Mouse (Mus musculus) thymus, adult 2 months (tissue): ENCODE data around the gene Phlpp1. TPM values are rescaled to one million over a fixed set of nuclear protein-coding genes. Genes with fewer than 3 reads are reported as not detected.

Source experiments
- DNase-seq: peaks from one replicate; pipeline ENCODE4 v3.0.0; 2021
- H3K27ac ChIP-seq: fragments of 200-500 bp; 2 replicates; pipeline ENCODE4 v1.5.1; 2012; ENCODE audit warnings: low read length, control low read depth; ENCODE audit not compliant: control insufficient read depth, insufficient read depth
- H3K27me3 ChIP-seq: fragments of 200-500 bp; 2 replicates; pipeline ENCODE4 v1.6.1; 2012; ENCODE audit warnings: mild to moderate bottlenecking, low read length, moderate library complexity, mixed read lengths; ENCODE audit not compliant: control insufficient read depth, insufficient read depth
- H3K36me3 ChIP-seq: fragments of 200-500 bp; 2 replicates; pipeline ENCODE4 v1.6.1; 2012; ENCODE audit warnings: mild to moderate bottlenecking, low read length, moderate library complexity; ENCODE audit not compliant: control insufficient read depth, insufficient read depth
- H3K4me1 ChIP-seq: fragments of 200-500 bp; replicated peaks from 2 replicates; pipeline ENCODE4 v1.6.1; 2012; ENCODE audit warnings: low read length; ENCODE audit not compliant: control insufficient read depth, insufficient read depth
- H3K4me3 ChIP-seq: fragments of 200-500 bp; 2 replicates; pipeline ENCODE4 v1.5.1; 2012; ENCODE audit warnings: mild to moderate bottlenecking, low read length, control low read depth, moderate library complexity; ENCODE audit not compliant: control insufficient read depth, insufficient read depth
- CTCF ChIP-seq: fragments of 200-500 bp; IDR thresholded peaks from 2 replicates; pipeline ENCODE4 v1.5.1; 2012; ENCODE audit warnings: mild to moderate bottlenecking, control low read depth, low read length, moderate library complexity, borderline replicate concordance; ENCODE audit not compliant: control insufficient read depth, poor library complexity, insufficient read depth; ENCODE audit errors: extremely low read depth
- POLR2A ChIP-seq: fragments of 200-500 bp; IDR thresholded peaks from 2 replicates; pipeline ENCODE4 v1.6.1; 2012; ENCODE audit warnings: mild to moderate bottlenecking, low read length, control low read depth, moderate library complexity; ENCODE audit not compliant: control insufficient read depth, poor library complexity, insufficient read depth; ENCODE audit errors: extremely low read depth
- WGBS: fragments of 180-500 bp; shearing (Covaris S2); methylation state at CpG from one replicate; pipeline ENCODE4 v1.1.7; 2018; 5-methylcytosine and 5-hydroxymethylcytosine counted together
- polyA plus RNA-seq: library from polyadenylated mRNA; depleted of rRNA; stranded (reverse); fragments of >200 nt; gene quantifications from 2 replicates; pipeline ENCODE4 v1.2.3, GENCODE M21; 2012

The Phlpp1 gene
- polyA plus RNA-seq, 1 experiment, result 7.0 TPM

DNA sequence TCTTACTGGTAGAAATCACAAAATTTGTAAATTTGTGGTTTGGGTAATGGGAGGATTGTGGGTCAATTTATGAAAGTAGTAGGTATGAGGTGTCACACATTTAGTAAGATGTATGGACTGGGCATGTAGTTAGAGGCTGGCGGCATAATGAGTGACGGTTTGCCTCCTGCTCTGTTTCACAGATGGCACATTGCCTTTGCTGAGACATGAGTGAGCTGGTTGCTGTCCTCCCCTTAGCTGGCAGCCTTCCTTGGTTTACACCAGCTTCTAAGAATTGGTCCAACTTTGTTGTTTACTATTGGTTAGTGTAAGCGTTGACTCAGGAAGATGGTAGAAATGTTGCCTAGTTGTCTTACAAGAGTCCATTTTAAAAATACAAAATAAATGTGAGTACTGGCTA is 17.2 kb downstream of the Phlpp1 start:
- no peaks in the 10 kb centered on the region for H3K27me3 ChIP-seq
- TF ChIP-seq POLR2A, result no peak
- no peak for TF ChIP-seq CTCF
- DNase-seq, result no peak
- H3K4me1 ChIP-seq, result no peaks in the 10 kb centered on the region
- H3K27ac ChIP-seq, result no peak overlapping the region
- H3K4me3 ChIP-seq, result no peak overlapping the region
- WGBS, result 97% methylated on average over 3 of the region's 3 CpGs
- no peaks in the 10 kb centered on the region for H3K36me3 ChIP-seq

DNA sequence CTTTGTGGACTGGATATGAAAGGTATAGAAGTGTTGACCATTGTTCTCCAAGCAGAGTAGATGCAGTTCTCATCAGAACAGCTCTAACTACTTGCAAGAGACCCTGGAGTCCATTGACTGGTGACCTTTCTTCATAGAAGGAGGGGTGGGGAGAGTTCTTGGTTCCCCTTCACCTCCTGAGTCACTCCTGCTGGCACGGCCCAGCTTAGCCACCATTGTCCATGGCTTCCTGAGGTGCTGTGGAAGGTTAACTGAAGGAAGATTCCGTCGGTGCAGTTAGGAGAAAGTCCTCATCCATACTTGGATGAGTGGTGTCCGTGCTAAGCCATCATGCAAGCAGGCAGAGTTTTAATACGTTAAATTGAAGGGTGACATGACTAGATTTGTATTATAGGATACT is 17.8 kb downstream of the Phlpp1 start:
- no peaks in the 10 kb centered on the region for H3K27me3 ChIP-seq
- no peak for TF ChIP-seq POLR2A
- H3K27ac ChIP-seq, result no peak overlapping the region
- WGBS, result 92% methylated on average over 5 of the region's 5 CpGs
- DNase-seq, result no peak
- no peaks in the 10 kb centered on the region for H3K36me3 ChIP-seq
- no peak overlapping the region for H3K4me3 ChIP-seq
- H3K4me1 ChIP-seq, result no peaks in the 10 kb centered on the region

DNA sequence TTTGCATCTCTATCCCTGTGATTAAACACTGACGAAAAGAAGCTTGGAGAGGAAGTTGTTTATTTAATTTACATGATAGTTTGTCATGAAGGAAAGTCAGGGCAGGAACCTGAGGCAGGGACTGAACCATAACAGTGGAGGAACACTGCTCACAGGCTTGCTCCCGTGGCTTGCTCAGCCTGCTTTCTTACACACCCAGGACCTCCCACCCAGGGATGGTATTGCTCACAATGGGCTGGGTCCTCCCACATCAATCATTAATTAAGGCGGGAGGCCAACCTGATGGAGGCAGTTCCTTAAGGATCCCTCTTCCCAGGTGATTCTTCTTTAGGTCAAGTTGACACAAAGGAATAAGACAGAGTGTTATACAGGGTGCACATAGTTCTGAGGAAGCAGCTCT is 19.1 kb downstream of the Phlpp1 start:
- WGBS, result 95% methylated on average over 3 of the region's 3 CpGs
- no peaks in the 10 kb centered on the region for H3K4me1 ChIP-seq
- H3K36me3 ChIP-seq, result no peaks in the 10 kb centered on the region
- H3K27me3 ChIP-seq, result no peaks in the 10 kb centered on the region
- DNase-seq, result no peak
- no peak overlapping the region for H3K4me3 ChIP-seq
- no peak overlapping the region for H3K27ac ChIP-seq
- TF ChIP-seq POLR2A (no peak), CTCF (no peak)

- TF ChIP-seq POLR2A (no peak), CTCF (no peak)
- H3K27me3 ChIP-seq, result no peaks in the 10 kb centered on the region
- no peak overlapping the region for H3K27ac ChIP-seq
Observed at GRCm38 (mm10) chr1:106191885-106192284, 20.3 kb downstream of the Phlpp1 start.

DNA sequence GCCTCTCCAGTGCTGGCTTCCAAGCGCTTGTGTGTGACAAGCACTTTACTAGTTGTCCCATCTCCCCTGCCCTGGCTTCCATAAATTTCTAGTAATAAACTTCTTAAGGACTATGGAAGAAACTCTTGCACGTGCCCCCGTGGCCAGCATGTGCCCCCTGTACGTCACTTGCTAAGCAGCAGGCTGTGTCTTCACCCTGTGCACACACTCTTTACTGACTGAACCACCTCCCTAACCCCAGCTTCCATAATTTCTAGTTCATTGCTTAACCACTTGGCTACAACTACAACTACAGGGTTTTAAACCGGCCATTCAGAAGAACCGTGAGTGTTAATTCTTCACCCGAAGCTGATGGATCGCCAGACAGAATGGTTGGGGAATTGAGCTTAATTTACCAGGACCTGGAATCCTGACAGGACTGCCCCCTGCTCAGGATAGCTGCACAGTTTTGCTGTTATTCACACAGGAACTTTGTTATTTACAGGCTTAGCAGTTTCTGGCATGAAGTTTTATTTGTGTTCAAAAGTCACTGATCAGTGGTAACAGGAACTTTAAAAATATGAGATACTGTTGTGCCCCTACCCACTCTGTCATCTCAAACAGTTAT is 21.4 kb downstream of the Phlpp1 start:
- Histone ChIP-seq H3K36me3 (no peaks in the 10 kb centered on the region), H3K27me3 (no peaks in the 10 kb centered on the region), H3K27ac (no peak overlapping the region), H3K4me3 (no peak overlapping the region), H3K4me1 (no peaks in the 10 kb centered on the region)
- no peak for DNase-seq
- TF ChIP-seq CTCF (no peak), POLR2A (no peak)
- WGBS, result 95% methylated on average over 8 of the region's 8 CpGs

More at GRCm38 (mm10) chr1:106191885-106192284, 20.3 kb downstream of the Phlpp1 start:
- Histone ChIP-seq H3K36me3 (no peaks in the 10 kb centered on the region), H3K4me3 (no peak overlapping the region), H3K4me1 (no peaks in the 10 kb centered on the region)
- 91% methylated on average over 8 of the region's 8 CpGs for WGBS
- no peak for DNase-seq

DNA sequence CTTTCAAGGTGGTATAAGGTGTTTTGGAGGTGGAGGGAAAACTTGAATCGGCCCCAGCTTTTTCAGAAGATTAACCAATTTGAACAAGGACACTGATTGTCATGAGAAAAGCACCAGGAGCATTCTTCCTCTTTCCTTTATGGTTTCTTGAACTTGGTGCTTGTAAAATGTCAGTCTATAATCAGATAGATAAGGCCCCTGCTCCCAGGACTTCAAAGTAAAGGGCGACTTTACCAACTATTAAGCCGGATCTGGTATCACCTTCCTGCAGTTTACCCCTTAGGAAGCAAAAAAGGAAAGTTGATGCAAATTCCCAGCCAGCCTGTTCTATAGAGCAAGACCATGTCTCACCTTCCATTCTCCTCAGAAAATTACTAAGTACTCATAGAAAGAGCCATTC is 21.9 kb downstream of the Phlpp1 start:
- no peak overlapping the region for H3K27ac ChIP-seq
- H3K36me3 ChIP-seq, result no peaks in the 10 kb centered on the region
- H3K27me3 ChIP-seq, result no peaks in the 10 kb centered on the region
- WGBS, result 97% methylated on average over 3 of the region's 3 CpGs
- no peak for DNase-seq
- H3K4me1 ChIP-seq, result no peaks in the 10 kb centered on the region
- TF ChIP-seq POLR2A (no peak), CTCF (no peak)
- no peak overlapping the region for H3K4me3 ChIP-seq

DNA sequence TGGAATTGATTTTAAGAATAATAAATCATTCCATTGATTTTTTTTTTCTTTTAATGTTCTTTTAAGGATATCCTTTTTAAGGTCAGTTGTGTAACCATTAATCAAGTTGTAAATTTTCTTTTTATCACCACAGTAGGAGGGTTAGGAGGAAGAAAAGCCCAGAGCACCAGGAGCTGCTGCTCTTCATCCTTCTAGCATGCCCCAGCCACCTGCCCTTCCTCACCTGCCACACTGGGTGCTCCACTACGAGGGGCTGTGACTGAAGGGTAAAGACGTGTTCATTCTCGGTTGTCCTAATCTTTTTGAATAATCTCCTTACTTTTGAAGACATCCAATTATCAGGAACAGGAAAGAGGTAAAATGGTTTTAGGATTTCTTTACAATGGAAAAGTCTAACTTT is 22.7 kb downstream of the Phlpp1 start:
- no peaks in the 10 kb centered on the region for H3K36me3 ChIP-seq
- H3K4me1 ChIP-seq, result no peaks in the 10 kb centered on the region
- no peak overlapping the region for H3K27ac ChIP-seq
- DNase-seq, result no peak
- no peak overlapping the region for H3K4me3 ChIP-seq
- H3K27me3 ChIP-seq, result no peaks in the 10 kb centered on the region
- no peak for TF ChIP-seq POLR2A
- 94% methylated on average over 3 of the region's 3 CpGs for WGBS
